Mouse (Mus musculus) kidney, postnatal 0 days (tissue): Measurements from ENCODE around the gene Kcnab2. TPM values are rescaled to one million over a fixed set of nuclear protein-coding genes. Genes with fewer than 3 reads are reported as not detected.

ENCODE experiments used
- ATAC-seq: fragments of 200-750 bp; cut with Nextera tagmentation; replicated peaks from 2 replicates; pipeline ENCODE4 v1.8.0; 2017; ENCODE audit warnings: low read depth, moderate number of reproducible peaks, moderate TSS enrichment, moderate library complexity; ENCODE audit not compliant: low FRiP score
- DNase-seq: peaks from one replicate; pipeline ENCODE4 v3.0.0-alpha.2; 2016; ENCODE audit warnings: low spot score
- H3K27ac ChIP-seq: fragments of 300-500 bp; sonication (generic); 2 replicates; pipeline ENCODE4 v1.5.1; 2014; ENCODE audit warnings: mild to moderate bottlenecking
- H3K27me3 ChIP-seq: fragments of 300-500 bp; sonication (generic); 2 replicates; pipeline ENCODE4 v1.6.1; 2014; ENCODE audit warnings: low read length, mixed read lengths; ENCODE audit not compliant: insufficient read depth
- H3K36me3 ChIP-seq: fragments of 300-500 bp; sonication (generic); 2 replicates; pipeline ENCODE4 v1.6.1; 2014; ENCODE audit warnings: low read length, mixed read lengths; ENCODE audit not compliant: insufficient read depth
- H3K4me1 ChIP-seq: fragments of 300-500 bp; sonication (generic); replicated peaks from 2 replicates; pipeline ENCODE4 v1.6.1; 2014; ENCODE audit warnings: antibody characterized with exemption, low read length, mixed read lengths; ENCODE audit not compliant: insufficient read depth
- H3K4me2 ChIP-seq: fragments of 300-500 bp; sonication (generic); 2 replicates; pipeline ENCODE4 v1.6.1; 2014; ENCODE audit warnings: mild to moderate bottlenecking, low read length, moderate library complexity, mixed read lengths
- H3K4me3 ChIP-seq: fragments of 300-500 bp; sonication (generic); replicated peaks from 2 replicates; pipeline ENCODE4 v1.5.1; 2014; ENCODE audit warnings: low read depth, low read length
- H3K9ac ChIP-seq: fragments of 300-500 bp; sonication (generic); 2 replicates; pipeline ENCODE4 v1.6.1; 2014; ENCODE audit warnings: low read depth, low read length
- H3K9me3 ChIP-seq: fragments of 300-500 bp; sonication (generic); replicated peaks from 2 replicates; pipeline ENCODE4 v1.6.1; 2016; ENCODE audit warnings: low read length, inconsistent platforms, mixed read lengths
- CTCF ChIP-seq: IDR thresholded peaks from 2 replicates; pipeline ENCODE4 v1.5.1; 2016; ENCODE audit warnings: antibody characterized with exemption, low read depth, mild to moderate bottlenecking, moderate library complexity
- WGBS: fragments of 180-500 bp; shearing (Covaris S2); extraction: QIAGEN DNeasy Blood & Tissue Kit; methylation state at CpG from one replicate; pipeline ENCODE4 v1.1.7; 2014; 5-methylcytosine and 5-hydroxymethylcytosine counted together
- polyA plus RNA-seq: library from polyadenylated mRNA; unstranded; fragments of >200 nt; fragmentation: Nextera tagmentation; extraction: Ambion mirVana; gene quantifications from 2 replicates; pipeline ENCODE4 v1.2.1, GENCODE M21; 2015

Gene Kcnab2
- polyA plus RNA-seq, 1 experiment from 2014 or later = 3.1 TPM

GRCm38 (mm10) chr4:152457673-152458072 lies 20.0 kb downstream of the Kcnab2 start:
- no peak for TF ChIP-seq CTCF
- Histone ChIP-seq H3K9ac (no peak overlapping the region), H3K4me1 (no peaks in the 10 kb centered on the region), H3K27me3 (no peaks in the 10 kb centered on the region), H3K27ac (no peak overlapping the region), H3K9me3 (no peaks in the 10 kb centered on the region), H3K4me3 (no peak overlapping the region), H3K36me3 (no peaks in the 10 kb centered on the region), H3K4me2 (no peak overlapping the region)
- 94% methylated on average over 4 of the region's 4 CpGs for WGBS
- DNase-seq = no peak
- ATAC-seq = no peak

DNA sequence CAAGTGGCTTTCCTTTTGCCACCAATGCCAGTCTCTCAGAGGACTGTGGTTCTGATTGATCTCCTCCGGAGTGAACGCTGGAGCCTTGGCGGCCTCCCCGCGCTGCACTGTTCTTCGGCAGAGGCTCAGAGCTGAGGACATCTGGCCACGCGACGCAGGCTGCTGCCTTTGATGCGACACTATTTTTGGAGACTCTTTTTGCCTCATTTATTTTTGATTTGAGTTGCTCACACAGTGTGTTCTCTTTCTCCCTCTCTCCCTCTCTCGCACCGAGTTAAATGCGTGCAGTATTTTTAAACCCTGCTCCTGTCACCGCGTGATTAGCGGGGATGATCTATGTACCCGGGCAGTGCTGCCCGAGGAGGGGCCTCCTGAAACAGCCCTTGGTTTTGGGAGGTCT lies 21.1 kb downstream of the Kcnab2 start:
- DNase-seq (no peak), ATAC-seq (no peak)
- no peak overlapping the region for H3K9ac ChIP-seq
- H3K4me3 ChIP-seq = no peak overlapping the region
- WGBS = 48% methylated on average over 18 of the region's 18 CpGs
- no peak for TF ChIP-seq CTCF
- H3K36me3 ChIP-seq = no peaks in the 10 kb centered on the region
- H3K27me3 ChIP-seq = no peaks in the 10 kb centered on the region
- no peak overlapping the region for H3K27ac ChIP-seq
- H3K4me1 ChIP-seq = no peaks in the 10 kb centered on the region
- no peak overlapping the region for H3K4me2 ChIP-seq
- no peaks in the 10 kb centered on the region for H3K9me3 ChIP-seq

DNA sequence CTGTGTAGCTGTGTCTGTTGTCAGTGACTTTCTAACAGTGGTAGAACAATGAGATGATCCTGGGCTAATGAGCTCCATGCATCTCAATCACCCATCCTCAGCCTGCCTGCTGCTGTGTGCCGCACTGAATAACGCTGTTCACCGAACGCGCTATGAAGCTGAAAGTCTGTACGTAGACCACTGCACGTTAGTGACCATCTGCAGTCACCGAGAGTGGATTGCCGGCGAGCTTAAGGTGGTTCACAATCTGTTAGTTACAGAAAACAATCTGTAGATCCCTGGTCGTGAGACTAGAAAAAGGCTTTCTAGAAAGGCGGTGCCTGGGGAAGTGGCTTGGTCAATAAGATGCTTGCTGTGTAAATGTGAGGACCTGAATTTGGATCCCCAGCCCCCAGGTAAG lies 23.5 kb downstream of the Kcnab2 start:
- Histone ChIP-seq H3K27me3 (no peaks in the 10 kb centered on the region), H3K4me1 (no peaks in the 10 kb centered on the region), H3K4me3 (no peak overlapping the region), H3K9me3 (no peaks in the 10 kb centered on the region), H3K27ac (no peak overlapping the region), H3K36me3 (no peaks in the 10 kb centered on the region), H3K9ac (no peak overlapping the region), H3K4me2 (no peak overlapping the region)
- ATAC-seq (no peak), DNase-seq (no peak)
- no peak for TF ChIP-seq CTCF
- 89% methylated on average over 12 of the region's 12 CpGs for WGBS

- no peaks in the 10 kb centered on the region for H3K9me3 ChIP-seq
- no peak overlapping the region for H3K9ac ChIP-seq
- no peaks in the 10 kb centered on the region for H3K4me1 ChIP-seq
- ATAC-seq (no peak), DNase-seq (peak; percentile 14)
- TF ChIP-seq CTCF = no peak
- no peaks in the 10 kb centered on the region for H3K36me3 ChIP-seq
- no peak overlapping the region for H3K4me2 ChIP-seq
- WGBS = 46% methylated on average over 10 of the region's 10 CpGs
- no peaks in the 10 kb centered on the region for H3K27me3 ChIP-seq
- no peak overlapping the region for H3K4me3 ChIP-seq
- no peak overlapping the region for H3K27ac ChIP-seq
These were observed 24.6 kb downstream of the Kcnab2 start for GRCm38 (mm10) chr4:152453079-152453478.

DNA sequence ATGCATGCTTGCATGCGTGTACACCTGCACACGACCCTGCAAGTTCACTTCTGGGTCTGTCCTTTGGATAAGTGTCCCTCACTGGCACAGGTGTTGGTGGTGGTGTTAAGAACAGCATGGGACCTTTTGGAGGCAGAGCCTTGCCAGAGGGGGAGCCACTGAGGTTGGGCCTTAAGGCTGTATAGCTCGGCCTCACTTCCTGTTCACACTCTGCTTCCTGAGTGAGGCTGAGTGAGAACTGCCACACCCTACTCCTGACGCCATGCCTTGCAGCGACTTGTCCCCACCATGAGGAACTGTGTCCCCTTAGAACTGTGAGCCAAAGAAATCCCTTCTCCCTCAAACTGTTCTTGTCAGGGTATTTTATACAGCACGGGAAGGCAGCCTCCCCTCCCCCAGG lies 26.3 kb downstream of the Kcnab2 start:
- Histone ChIP-seq H3K4me2 (no peak overlapping the region), H3K27ac (no peak overlapping the region), H3K4me1 (no peaks in the 10 kb centered on the region), H3K4me3 (no peak overlapping the region), H3K9me3 (no peaks in the 10 kb centered on the region), H3K9ac (no peak overlapping the region), H3K27me3 (no peaks in the 10 kb centered on the region), H3K36me3 (no peaks in the 10 kb centered on the region)
- 85% methylated on average over 6 of the region's 6 CpGs for WGBS
- DNase-seq (no peak), ATAC-seq (no peak)
- no peak for TF ChIP-seq CTCF

DNA sequence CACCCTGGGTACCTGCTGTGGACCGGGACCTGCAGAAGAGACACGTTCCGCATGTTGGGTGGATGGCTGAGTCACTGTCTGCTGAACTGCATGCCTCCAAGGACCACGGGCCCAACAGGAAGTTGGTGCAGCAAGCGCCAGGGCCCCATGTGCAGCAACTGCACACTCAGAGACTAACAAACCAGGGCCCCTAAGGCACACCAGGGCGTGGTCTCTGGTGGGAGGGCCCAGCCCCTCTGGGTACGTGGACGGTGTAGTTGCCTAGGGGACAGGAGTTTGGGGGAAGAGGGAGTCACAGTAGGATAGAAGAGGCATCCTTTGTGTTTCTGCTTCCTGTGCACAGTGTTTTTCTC lies 29.0 kb downstream of the Kcnab2 start:
- H3K9me3 ChIP-seq = no peaks in the 10 kb centered on the region
- 59% methylated on average over 8 of the region's 8 CpGs for WGBS
- no peak overlapping the region for H3K27ac ChIP-seq
- TF ChIP-seq CTCF = no peak
- H3K4me2 ChIP-seq = no peak overlapping the region
- H3K27me3 ChIP-seq = no peaks in the 10 kb centered on the region
- no peaks in the 10 kb centered on the region for H3K4me1 ChIP-seq
- no peaks in the 10 kb centered on the region for H3K36me3 ChIP-seq
- no peak overlapping the region for H3K9ac ChIP-seq
- no peak for ATAC-seq
- DNase-seq = no peak
- no peak overlapping the region for H3K4me3 ChIP-seq
